Comparison of ENCODE assay signal across 13 mouse cellular contexts in the genomic region with DNA sequence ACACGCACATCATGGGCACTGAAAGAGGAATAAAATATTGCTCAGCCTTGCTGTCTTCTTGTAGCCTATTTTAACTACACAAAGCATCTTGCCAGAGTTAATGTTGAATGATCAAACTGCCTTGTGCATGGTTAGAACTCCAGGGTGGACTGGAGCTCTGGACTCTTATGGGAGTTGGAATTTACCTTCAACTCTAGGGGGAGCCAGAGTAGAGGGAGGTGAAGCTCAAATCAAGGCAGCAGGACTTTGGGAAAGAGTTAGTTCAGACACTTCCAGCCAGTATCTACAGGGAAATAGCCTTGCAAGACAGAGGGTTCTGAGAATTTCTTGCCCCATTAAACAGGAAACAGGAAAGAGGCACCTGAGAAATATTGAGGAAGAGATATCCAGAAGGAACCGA.
DNase-seq lines count a peak whose midpoint lies in the region; ATAC-seq and TF ChIP-seq lines count a peak whose summit lies in the region.
"Had no signal": no experiment of that assay in that cellular context is flagged by ENCODE, and none has a peak within 500 bp of the region (broad histone marks: within the 10 kb centered on the region; RNA-seq: fewer than 3 reads in every experiment).

No protein-coding gene starts in this region.

- H3K4me1 ChIP-seq in heart, postnatal 0 days (ENCODE audit: control insufficient read depth, insufficient read depth): no peaks in the 10 kb centered on the region
- no peaks in the 10 kb centered on the region for H3K4me1 ChIP-seq in liver, postnatal 0 days (ENCODE audit: insufficient read depth)

- no peak for ATAC-seq in heart, postnatal 0 days (ENCODE audit: insufficient read depth, low read depth)
- no peak for ATAC-seq in liver, postnatal 0 days

- H3K36me3 ChIP-seq in heart, postnatal 0 days (replicated peaks; ENCODE audit: control insufficient read depth, insufficient read depth, low read length): no peaks in the 10 kb centered on the region
- no peaks in the 10 kb centered on the region for H3K36me3 ChIP-seq in liver, postnatal 0 days (replicated peaks; ENCODE audit: insufficient read depth, low read length)
- H3K36me3 ChIP-seq: G1E had no signal

- DNase-seq in heart, postnatal 0 days (ENCODE audit: low spot score): no peak
- DNase-seq in heart, adult 9 months (ENCODE audit: low spot score in 2 of 2): no peak
- no peak for DNase-seq in liver, postnatal 0 days
- DNase-seq in liver: no peak
- peak; percentile 42 for DNase-seq in NIH3T3 (ENCODE audit: low read depth)
- peak; percentile 14 for DNase-seq in lung, postnatal 36 days
- no peak for DNase-seq in left cerebral cortex, adult 8-10 months (ENCODE audit: low spot score in 2 of 2)
- DNase-seq: cerebellum, adult 9-10 months; retina, postnatal 1 day; thymus, postnatal 14 days had no signal

- H3K9me3 ChIP-seq in heart, postnatal 0 days (replicated peaks; ENCODE audit: control insufficient read depth, low read length): no peaks in the 10 kb centered on the region
- no peaks in the 10 kb centered on the region for H3K9me3 ChIP-seq in liver, postnatal 0 days (ENCODE audit: low read length)

- no peak overlapping the region for H3K9ac ChIP-seq in heart, postnatal 0 days (replicated peaks; ENCODE audit: low read depth, low read length)
- no peak overlapping the region for H3K9ac ChIP-seq in liver, postnatal 0 days (replicated peaks)
- H3K9ac ChIP-seq: hindbrain, embryonic 14.5 days had no signal

- TF ChIP-seq EP300 in heart, postnatal 0 days (IDR thresholded peaks at IDR 0.05; ENCODE audit: low read depth): no peak
- TF ChIP-seq EP300 in liver, postnatal 0 days (IDR thresholded peaks at IDR 0.05; ENCODE audit: low read depth): no peak

- H3K4me2 ChIP-seq in heart, postnatal 0 days (ENCODE audit: low read depth, low read length): no peak overlapping the region
- no peak overlapping the region for H3K4me2 ChIP-seq in liver, postnatal 0 days (ENCODE audit: low read depth, low read length)
- H3K4me2 ChIP-seq: heart, embryonic 11.5 days; hindbrain, embryonic 14.5 days had no signal

- no peaks in the 10 kb centered on the region for H3K27me3 ChIP-seq in heart, postnatal 0 days (ENCODE audit: control insufficient read depth, insufficient read depth, low read length)
- no peaks in the 10 kb centered on the region for H3K27me3 ChIP-seq in liver, postnatal 0 days (ENCODE audit: insufficient read depth, low read length)

- TF ChIP-seq CTCF in heart, postnatal 0 days (IDR thresholded peaks at IDR 0.05; ENCODE audit: low read depth): peak; percentile 50
- TF ChIP-seq CTCF in liver, postnatal 0 days (IDR thresholded peaks at IDR 0.05; ENCODE audit: low read depth): peak; percentile 38

- no peak overlapping the region for H3K4me3 ChIP-seq in heart, postnatal 0 days (ENCODE audit: low read depth, low read length)
- no peak overlapping the region for H3K4me3 ChIP-seq in liver, postnatal 0 days (ENCODE audit: low read depth, low read length)

- no peak overlapping the region for H3K27ac ChIP-seq in heart, postnatal 0 days (ENCODE audit: low read depth)
- no peak overlapping the region for H3K27ac ChIP-seq in liver, postnatal 0 days (ENCODE audit: low read depth)
- H3K27ac ChIP-seq: hindbrain, embryonic 14.5 days had no signal

- WGBS in heart, postnatal 0 days: 61% methylated on average over 2 of the region's 2 CpGs
- WGBS in liver, postnatal 0 days (ENCODE audit: insufficient replicate concordance): 54% methylated on average over 2 of the region's 2 CpGs

Comparison
In these comparisons a context has a peak if more than half of its experiments do, and no peak if none do; other contexts are left out.
1. DNase-seq: peak in NIH3T3 (single experiment) and lung, postnatal 36 days (single experiment); none in heart, postnatal 0 days (single experiment), heart, adult 9 months (0 of 2), liver, postnatal 0 days (single experiment), liver (single experiment) and left cerebral cortex, adult 8-10 months (0 of 2).